Mouse (Mus musculus) left cerebral cortex, adult 18-20 months (tissue): ENCODE measurements around the gene Kbtbd4. TPM values are rescaled to one million over a fixed set of nuclear protein-coding genes. Genes with fewer than 3 reads are reported as not detected.

Experiments
- DNase-seq, 2 experiments: peaks; one replicate each; pipeline ENCODE4 v3.0.0; 2021 to 2022; ENCODE audit warnings: low spot score in 2 of 2, mixed read lengths in 1 of 2
- total RNA-seq, 2 experiments: library from RNA; stranded (reverse); gene quantifications; 2 replicates each; pipeline ENCODE4 v1.2.3; 2021

The Kbtbd4 gene
- total RNA-seq, 2 experiments from 2014 or later = 48.0 to 57.1 TPM

- DNase-seq = no peak
Measured at GRCm38 (mm10) chr2:90903398-90903797, 1.1 kb upstream of the Kbtbd4 start.

GRCm38 (mm10) chr2:90904856-90905224, 300 bp downstream of the Kbtbd4 start:
- no peak for DNase-seq

DNA sequence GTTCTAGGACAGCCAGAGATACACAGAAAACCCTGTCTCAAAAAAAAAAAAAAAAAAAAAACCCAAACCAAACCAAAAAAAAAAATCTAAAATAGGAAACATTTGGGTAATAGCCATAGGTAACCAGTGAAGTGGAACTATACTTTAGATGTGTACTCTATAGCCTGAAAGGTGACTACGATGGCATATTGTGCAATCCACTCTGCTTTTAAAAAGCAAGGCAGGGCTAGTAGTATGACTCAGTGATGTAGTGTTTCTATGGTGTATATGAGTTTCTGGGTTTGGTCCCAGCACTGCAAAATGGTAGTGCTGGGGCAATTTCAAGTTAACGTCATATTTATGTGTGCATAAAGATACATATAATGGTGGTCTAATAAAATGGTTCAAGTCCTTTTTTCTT, 2.2 kb downstream of the Kbtbd4 start:
- no peak for DNase-seq

DNA sequence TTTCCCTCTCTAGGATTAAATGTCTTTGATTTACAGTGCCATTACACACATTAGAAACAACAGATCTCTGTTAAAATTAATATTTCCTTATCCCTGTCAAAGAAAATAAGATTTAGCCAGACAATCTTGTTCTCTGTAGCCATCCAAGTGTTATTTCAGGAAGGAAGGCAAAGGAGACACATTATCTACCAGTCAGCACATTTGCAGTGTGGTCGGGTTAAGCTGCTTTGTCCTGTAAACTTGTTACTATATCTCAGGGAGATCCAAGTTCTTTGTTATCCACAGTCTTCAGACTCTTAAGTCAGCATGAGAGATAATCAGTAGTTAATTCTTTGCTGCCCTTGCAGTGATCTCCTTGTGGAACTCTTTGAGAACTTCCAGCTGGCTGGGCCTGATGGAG, 6.3 kb downstream of the Kbtbd4 start:
- DNase-seq = no peak

DNA sequence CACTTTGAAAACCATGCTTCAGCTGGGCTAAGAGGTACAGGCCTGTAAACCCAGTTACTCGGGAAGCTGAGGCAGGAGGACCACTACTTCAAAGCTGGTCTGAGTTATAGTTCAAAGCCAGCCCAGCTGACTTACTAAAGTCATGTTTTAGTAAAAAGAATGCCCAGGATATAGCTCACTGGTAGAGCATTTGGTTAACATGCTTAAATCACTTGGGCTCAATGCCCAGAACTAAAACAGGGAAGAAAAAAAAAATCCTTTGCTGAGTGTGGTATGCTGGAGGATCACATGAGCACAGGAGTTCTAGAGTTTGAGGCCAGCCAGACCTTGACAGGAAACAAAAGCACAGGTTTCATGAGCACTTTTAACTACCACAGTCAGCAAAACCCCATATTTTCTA, 7.1 kb downstream of the Kbtbd4 start:
- no peak for DNase-seq

DNA sequence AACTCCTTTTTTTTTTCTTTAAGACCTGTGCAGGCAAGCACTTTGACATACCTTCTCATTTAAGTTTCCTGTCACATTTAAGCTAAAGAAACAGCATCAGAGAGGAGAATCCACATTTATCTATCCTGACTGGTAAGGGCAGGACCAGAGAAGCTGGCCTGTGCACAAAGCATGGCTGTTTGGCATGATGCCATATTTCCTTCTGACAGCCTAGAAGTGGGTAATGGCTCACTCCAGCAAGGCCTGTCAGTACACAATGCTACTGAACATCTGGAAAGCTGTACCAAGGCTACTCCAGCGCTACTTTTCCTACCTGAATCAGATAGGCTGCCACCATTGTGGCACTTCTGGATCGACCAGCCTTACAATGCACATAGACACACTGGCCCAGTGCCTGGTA, 9.1 kb downstream of the Kbtbd4 start:
- no peak for DNase-seq

DNA sequence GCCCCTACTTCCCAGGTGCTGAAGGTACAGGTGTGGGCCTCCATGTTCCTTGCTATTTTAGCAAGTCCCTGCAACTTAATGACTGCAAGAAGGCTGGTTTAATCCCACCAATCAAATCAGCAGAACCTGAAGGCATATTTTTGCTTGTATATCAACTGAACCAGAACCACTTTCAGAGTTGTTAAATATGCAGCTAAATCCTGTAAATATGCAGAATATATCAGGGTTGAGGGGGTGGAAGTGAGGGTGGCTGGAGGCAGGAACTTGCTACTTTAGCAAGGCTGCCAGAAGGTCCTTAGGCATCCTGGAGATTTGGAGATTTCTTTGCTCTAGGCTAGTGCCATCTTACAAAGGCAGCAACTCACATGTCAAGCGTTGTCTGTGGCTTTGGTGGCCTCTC, 11.0 kb downstream of the Kbtbd4 start:
- DNase-seq = no peak

DNA sequence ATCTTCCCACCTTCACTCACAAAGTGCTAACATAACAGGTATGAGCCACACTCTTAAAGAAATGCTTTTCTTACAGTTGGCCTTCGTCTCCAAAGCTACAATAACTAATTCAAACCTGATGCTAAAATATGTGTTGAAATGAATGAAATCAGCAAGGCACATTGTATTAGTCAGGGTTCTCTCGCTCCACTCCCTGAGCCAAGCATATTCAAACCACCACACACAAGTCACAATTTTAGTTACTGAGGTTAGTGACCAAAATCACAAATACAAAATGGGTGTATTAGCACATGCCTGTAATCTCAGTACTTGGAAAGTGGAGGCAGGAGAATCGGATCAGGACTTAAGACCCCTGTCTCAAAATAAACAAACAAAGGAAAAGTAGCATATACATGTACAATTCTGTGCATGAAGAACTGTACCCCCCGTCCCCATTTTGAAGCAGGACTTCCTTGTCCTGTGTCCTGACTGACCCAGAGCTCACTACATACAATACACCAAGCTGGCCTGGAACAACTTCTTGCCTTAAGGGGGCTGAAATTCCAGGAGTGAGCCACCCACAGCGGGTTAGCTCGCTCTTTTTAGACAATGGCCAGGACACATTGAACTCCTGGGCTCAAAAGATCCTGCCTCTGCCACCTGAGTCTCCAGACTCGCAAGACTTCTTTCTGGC, 12.2 kb downstream of the Kbtbd4 start:
- no peak for DNase-seq

DNA sequence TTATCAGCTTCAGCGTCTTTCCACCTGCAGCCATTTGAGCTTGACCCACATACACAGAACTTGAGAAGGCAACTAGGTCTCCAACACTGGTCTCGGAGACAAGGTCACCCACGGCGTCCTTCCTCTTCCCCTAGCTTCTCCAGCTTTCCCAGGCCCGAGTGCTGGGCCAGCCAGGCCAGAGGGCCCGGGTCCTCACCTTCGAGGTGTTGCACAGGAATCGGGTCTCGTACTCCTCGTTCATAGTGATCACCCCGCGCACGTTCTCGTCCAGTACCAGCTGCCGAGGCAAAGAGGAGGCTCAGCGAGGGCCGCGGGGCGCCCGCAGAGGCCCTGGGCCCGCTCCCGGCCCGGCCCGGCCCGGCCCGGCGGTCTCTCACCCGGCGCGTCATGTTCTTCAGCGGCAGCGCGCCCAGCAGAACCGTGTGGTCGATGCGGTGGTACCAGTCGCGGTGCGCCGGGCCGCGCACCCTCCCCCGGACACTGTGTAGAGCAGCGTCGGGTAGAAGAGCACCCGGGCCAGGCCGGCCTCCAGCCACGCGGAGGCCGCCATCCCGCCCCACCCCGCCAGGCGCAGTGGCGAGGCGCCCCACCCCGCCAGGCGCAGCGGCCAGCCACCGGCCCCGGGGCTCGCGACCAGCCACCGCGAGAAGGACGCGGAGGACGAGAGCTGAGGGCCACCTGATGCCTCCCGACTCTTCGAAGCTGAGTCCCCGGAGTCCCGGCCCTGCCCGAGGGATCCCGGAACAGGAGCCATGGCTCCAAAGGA, 12.9 kb downstream of the Kbtbd4 start:
- peak; percentile 34 to 58 for DNase-seq

DNA sequence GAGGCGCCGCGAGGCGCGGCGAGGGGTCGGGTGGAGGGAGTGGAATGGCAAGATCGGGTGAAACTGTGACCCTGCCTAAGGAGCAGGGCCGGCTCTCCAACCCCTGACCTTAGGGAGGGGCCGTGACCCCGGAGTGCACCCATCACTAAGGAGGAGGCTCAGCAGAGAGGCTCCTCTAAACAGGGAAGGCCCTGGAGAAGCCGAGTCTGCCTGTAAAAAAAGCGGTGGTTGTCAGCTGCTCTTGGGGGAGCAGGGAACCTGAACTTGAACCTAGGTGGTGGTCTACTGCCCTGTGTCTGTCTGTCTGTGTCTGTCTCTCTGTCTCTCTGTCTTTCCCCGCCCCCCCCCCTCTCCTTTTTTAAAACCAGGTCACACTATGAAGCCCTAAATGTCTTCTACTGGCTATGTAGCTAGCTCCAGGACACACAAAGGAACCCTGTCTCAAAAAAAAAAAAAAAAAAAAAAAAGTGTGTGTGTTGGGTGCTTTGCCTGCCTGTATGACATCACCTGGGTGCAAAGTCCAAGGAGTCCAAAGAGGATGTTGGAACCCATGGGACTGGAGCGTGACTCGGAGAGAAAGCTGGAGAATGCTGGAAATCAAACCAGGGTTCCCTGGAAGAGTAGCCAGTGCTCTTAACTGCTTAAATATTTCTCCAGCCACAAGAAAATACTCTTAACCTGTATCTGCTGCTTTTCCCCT, 13.6 kb downstream of the Kbtbd4 start:
- DNase-seq = no peak

DNA sequence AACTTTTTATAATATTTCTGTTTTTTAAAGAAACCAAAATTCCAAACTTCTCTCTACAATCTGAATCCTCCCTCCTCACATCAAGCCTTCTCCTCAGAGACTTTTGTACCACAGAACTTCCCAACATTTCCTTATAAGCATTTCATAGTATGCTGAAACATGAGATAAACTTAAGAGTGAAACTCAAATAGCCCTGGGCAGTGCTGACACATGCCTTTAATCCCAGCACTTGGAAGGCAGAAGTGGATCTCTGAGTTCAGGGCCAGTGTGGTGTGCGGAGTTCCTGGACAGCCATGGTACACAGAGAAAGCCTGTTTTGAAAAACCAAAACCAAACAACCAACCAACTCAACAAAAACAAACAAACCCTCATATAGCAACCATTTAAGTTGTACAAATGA, 16.6 kb downstream of the Kbtbd4 start:
- no peak for DNase-seq

- DNase-seq = no peak
Measured at GRCm38 (mm10) chr2:90922636-90923035, 18.1 kb downstream of the Kbtbd4 start.

GRCm38 (mm10) chr2:90928566-90928965, 24.0 kb downstream of the Kbtbd4 start:
- no peak for DNase-seq

- no peak for DNase-seq
Measured at GRCm38 (mm10) chr2:90931829-90932228, 27.3 kb downstream of the Kbtbd4 start.

GRCm38 (mm10) chr2:90932273-90932672, 27.7 kb downstream of the Kbtbd4 start:
- DNase-seq = no peak

GRCm38 (mm10) chr2:90938362-90938761, 33.8 kb downstream of the Kbtbd4 start:
- no peak for DNase-seq

DNA sequence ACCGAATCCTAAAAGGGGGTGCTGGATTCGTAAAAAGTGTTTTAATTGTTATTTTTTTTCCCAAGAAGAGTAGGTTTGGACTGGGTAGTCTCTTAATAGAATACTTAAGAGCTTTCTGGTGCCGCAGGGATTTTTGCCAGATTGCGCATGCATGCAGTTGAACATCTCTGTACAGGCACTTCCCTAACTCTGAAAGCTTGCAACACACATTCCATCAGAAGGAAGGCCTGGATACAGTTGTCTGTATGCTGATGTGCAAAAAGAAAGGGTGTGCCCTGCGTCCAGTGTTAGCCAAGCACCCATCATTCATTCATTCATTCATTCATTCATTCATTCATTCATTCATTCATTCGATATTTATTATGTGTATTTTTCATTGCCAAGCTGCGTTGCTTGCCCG, 35.2 kb downstream of the Kbtbd4 start:
- DNase-seq = no peak

GRCm38 (mm10) chr2:90940233-90941229, 36.0 kb downstream of the Kbtbd4 start, which contains the start of gene Celf1:
Gene Celf1, plus strand, starts transcription at chr2:90940382.
- peak; percentile 80 to 91 for DNase-seq

DNA sequence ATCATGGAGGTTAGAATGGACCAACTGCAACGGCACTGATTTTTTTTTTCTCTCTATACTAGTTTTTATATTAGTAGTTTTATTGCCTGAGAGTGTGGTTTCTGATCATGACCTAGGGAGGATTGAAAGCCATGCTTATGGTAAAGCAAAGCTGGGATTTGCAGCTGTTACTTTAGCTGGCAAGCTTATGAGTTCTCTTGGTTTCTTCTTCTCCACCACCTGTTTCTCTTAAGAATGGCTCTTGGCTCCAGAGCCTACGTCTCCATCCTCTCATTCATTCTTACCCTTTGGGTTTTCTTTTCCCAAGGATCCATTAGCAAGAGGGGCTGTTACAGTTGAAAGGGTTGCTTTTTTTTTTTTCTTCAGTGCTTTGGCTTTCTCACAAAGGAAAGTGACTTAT, 37.2 kb downstream of the Kbtbd4 start:
- DNase-seq = no peak

- no peak for DNase-seq
Measured at GRCm38 (mm10) chr2:90950149-90950548, 45.6 kb downstream of the Kbtbd4 start.

DNA sequence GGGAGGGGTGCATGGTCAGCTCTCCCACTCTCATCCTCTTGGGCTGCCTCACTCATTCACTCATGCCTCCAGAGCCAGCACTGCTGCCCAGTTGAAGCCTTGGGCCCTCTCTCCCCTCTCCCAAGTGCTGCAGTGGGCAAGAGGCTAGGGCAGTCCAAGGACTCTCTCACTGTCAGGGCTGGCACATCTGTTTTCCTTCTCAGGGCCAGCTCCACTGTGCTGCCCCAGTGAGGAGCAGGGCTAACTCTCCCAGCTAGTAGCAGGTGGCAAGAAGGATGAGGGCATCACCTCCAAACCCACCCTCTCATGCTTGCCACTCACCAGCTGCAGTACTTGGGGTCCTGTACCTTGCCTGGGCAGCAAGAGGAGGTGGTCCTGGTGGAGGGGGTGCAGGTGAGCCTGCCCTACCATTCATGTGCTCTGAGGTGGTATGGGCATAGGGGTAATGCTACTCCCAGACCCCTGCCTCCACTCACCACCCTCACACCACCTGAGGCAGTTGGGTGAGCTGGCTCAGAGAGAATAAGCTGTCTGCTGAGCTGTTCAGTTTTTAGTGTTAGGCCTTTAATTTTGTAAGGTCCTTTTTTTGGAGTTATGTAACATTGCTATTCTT, 46.1 kb downstream of the Kbtbd4 start:
- no peak for DNase-seq
